Mouse (Mus musculus) limb, embryonic 14.5 days (tissue): ENCODE results near the gene Pum3. TPM values are rescaled to one million over a fixed set of nuclear protein-coding genes. Genes with fewer than 3 reads are reported as not detected.

Experiments
- ATAC-seq: fragments of 200-750 bp; cut with Nextera tagmentation; 2 replicates; pipeline ENCODE4 v1.8.0; 2017; ENCODE audit warnings: low read depth, moderate number of reproducible peaks, moderate TSS enrichment; ENCODE audit not compliant: low FRiP score
- DNase-seq: peaks from one replicate; pipeline ENCODE4 v3.0.0-alpha.2; 2015; ENCODE audit warnings: low spot score
- H3K27ac ChIP-seq: fragments of 300-500 bp; sonication (generic); replicated peaks from 2 replicates; pipeline ENCODE4 v1.5.1; 2014; ENCODE audit warnings: low read depth, mild to moderate bottlenecking, low read length, moderate library complexity, mixed read lengths
- H3K27me3 ChIP-seq: fragments of 300-500 bp; sonication (generic); 2 replicates; pipeline ENCODE4 v1.6.1; 2014; ENCODE audit warnings: low read length, mixed read lengths; ENCODE audit not compliant: control insufficient read depth, insufficient read depth
- H3K36me3 ChIP-seq: fragments of 300-500 bp; sonication (generic); 2 replicates; pipeline ENCODE4 v1.6.1; 2014; ENCODE audit warnings: mild to moderate bottlenecking, low read length, moderate library complexity, mixed read lengths; ENCODE audit not compliant: control insufficient read depth, insufficient read depth
- H3K4me1 ChIP-seq: fragments of 300-500 bp; sonication (generic); 2 replicates; pipeline ENCODE4 v1.6.1; 2014; ENCODE audit warnings: antibody characterized with exemption, low read length, mixed read lengths; ENCODE audit not compliant: control insufficient read depth, insufficient read depth
- H3K4me2 ChIP-seq: fragments of 300-500 bp; sonication (generic); replicated peaks from 2 replicates; pipeline ENCODE4 v1.6.1; 2014; ENCODE audit warnings: low read depth, mild to moderate bottlenecking, low read length, moderate library complexity; ENCODE audit not compliant: severe bottlenecking
- H3K4me3 ChIP-seq: fragments of 300-500 bp; sonication (generic); replicated peaks from 2 replicates; pipeline ENCODE4 v1.5.1; 2014; ENCODE audit warnings: low read length
- H3K9ac ChIP-seq: fragments of 300-500 bp; sonication (generic); 2 replicates; pipeline ENCODE4 v1.6.1; 2014; ENCODE audit warnings: mild to moderate bottlenecking, low read depth, low read length, moderate library complexity; ENCODE audit not compliant: severe bottlenecking
- H3K9me3 ChIP-seq: fragments of 300-500 bp; sonication (generic); 2 replicates; pipeline ENCODE4 v1.6.1; 2016; ENCODE audit warnings: low read length; ENCODE audit not compliant: control insufficient read depth
- POLR2A ChIP-seq: fragments of 200-500 bp; IDR thresholded peaks from 2 replicates; pipeline ENCODE4 v1.8.0; 2012; ENCODE audit warnings: inconsistent platforms, mild to moderate bottlenecking, moderate library complexity, borderline replicate concordance; ENCODE audit not compliant: insufficient read depth, insufficient read length; ENCODE audit errors: extremely low read depth
- WGBS: fragments of 180-500 bp; shearing (Covaris S2); extraction: QIAGEN DNeasy Blood & Tissue Kit; methylation state at CpG from one replicate; pipeline ENCODE4 v1.1.7; 2014; 5-methylcytosine and 5-hydroxymethylcytosine counted together
- polyA plus RNA-seq, 2 experiments: library from polyadenylated mRNA; depleted of rRNA in 1 of 2; stranded (reverse) in 1 of 2; unstranded in 1 of 2; fragments of >200 nt; fragmentation: Nextera tagmentation in 1 of 2; extraction: Ambion mirVana in 1 of 2; gene quantifications; 2 replicates each; pipeline versions ENCODE4 v1.2.1 to v1.2.3; 2012 to 2014

The Pum3 gene
- polyA plus RNA-seq, 2 experiments, result 30.6 to 64.2 TPM

- H3K4me2 ChIP-seq, result no peak overlapping the region
- no peak overlapping the region for H3K9ac ChIP-seq
- DNase-seq, result no peak
- H3K4me3 ChIP-seq, result no peak overlapping the region
- no peaks in the 10 kb centered on the region for H3K9me3 ChIP-seq
- H3K27me3 ChIP-seq, result no peaks in the 10 kb centered on the region
- no peak for ATAC-seq
- TF ChIP-seq POLR2A, result no peak
- H3K27ac ChIP-seq, result no peak overlapping the region
- H3K36me3 ChIP-seq, result peaks cover 47% of the 10 kb centered on the region
- H3K4me1 ChIP-seq, result no peaks in the 10 kb centered on the region
Observed at GRCm38 (mm10) chr19:27409782-27410181, 19.8 kb downstream of the Pum3 start.

- 97% methylated on average over 4 of the region's 4 CpGs for WGBS
- H3K27me3 ChIP-seq, result no peaks in the 10 kb centered on the region
- no peak overlapping the region for H3K4me2 ChIP-seq
- no peaks in the 10 kb centered on the region for H3K4me1 ChIP-seq
- H3K27ac ChIP-seq, result no peak overlapping the region
- no peak for TF ChIP-seq POLR2A
- H3K9ac ChIP-seq, result no peak overlapping the region
- no peaks in the 10 kb centered on the region for H3K9me3 ChIP-seq
- H3K4me3 ChIP-seq, result no peak overlapping the region
- H3K36me3 ChIP-seq, result peaks cover 43% of the 10 kb centered on the region
- ATAC-seq (no peak), DNase-seq (no peak)
Observed at GRCm38 (mm10) chr19:27409196-27409595, 20.4 kb downstream of the Pum3 start.

GRCm38 (mm10) chr19:27397797-27398196 is 31.8 kb downstream of the Pum3 start:
- Histone ChIP-seq H3K9ac (no peak overlapping the region), H3K4me1 (no peaks in the 10 kb centered on the region), H3K27me3 (no peaks in the 10 kb centered on the region), H3K27ac (no peak overlapping the region), H3K36me3 (peaks cover 65% of the 10 kb centered on the region), H3K4me3 (no peak overlapping the region), H3K9me3 (no peaks in the 10 kb centered on the region), H3K4me2 (no peak overlapping the region)
- ATAC-seq (no peak), DNase-seq (no peak)
- TF ChIP-seq POLR2A, result no peak
- WGBS, result 93% methylated on average over 9 of the region's 9 CpGs

- no peaks in the 10 kb centered on the region for H3K27me3 ChIP-seq
- 79% methylated on average over 5 of the region's 5 CpGs for WGBS
- no peak overlapping the region for H3K4me2 ChIP-seq
- TF ChIP-seq POLR2A, result no peak
- no peak for DNase-seq
- H3K4me1 ChIP-seq, result no peaks in the 10 kb centered on the region
- peaks cover 66% of the 10 kb centered on the region for H3K36me3 ChIP-seq
- no peaks in the 10 kb centered on the region for H3K9me3 ChIP-seq
- no peak overlapping the region for H3K4me3 ChIP-seq
- no peak for ATAC-seq
- H3K9ac ChIP-seq, result no peak overlapping the region
- H3K27ac ChIP-seq, result no peak overlapping the region
Observed at GRCm38 (mm10) chr19:27397223-27397622, 32.4 kb downstream of the Pum3 start.

GRCm38 (mm10) chr19:27396719-27397118 is 32.9 kb downstream of the Pum3 start:
- ATAC-seq (no peak), DNase-seq (no peak)
- no peaks in the 10 kb centered on the region for H3K4me1 ChIP-seq
- no peak overlapping the region for H3K4me3 ChIP-seq
- H3K4me2 ChIP-seq, result no peak overlapping the region
- 87% methylated on average over 2 of the region's 2 CpGs for WGBS
- H3K9ac ChIP-seq, result no peak overlapping the region
- H3K27me3 ChIP-seq, result no peaks in the 10 kb centered on the region
- peaks cover 66% of the 10 kb centered on the region for H3K36me3 ChIP-seq
- H3K9me3 ChIP-seq, result no peaks in the 10 kb centered on the region
- no peak overlapping the region for H3K27ac ChIP-seq
- no peak for TF ChIP-seq POLR2A

GRCm38 (mm10) chr19:27395936-27396335 is 33.7 kb downstream of the Pum3 start:
- TF ChIP-seq POLR2A, result no peak
- 95% methylated on average over 5 of the region's 5 CpGs for WGBS
- H3K4me3 ChIP-seq, result no peak overlapping the region

More at GRCm38 (mm10) chr19:27395936-27396335, 33.7 kb downstream of the Pum3 start:
- DNase-seq (no peak), ATAC-seq (no peak)
- Histone ChIP-seq H3K4me1 (no peaks in the 10 kb centered on the region), H3K9ac (no peak overlapping the region), H3K27me3 (no peaks in the 10 kb centered on the region), H3K9me3 (no peaks in the 10 kb centered on the region), H3K4me2 (no peak overlapping the region), H3K36me3 (peaks cover 69% of the 10 kb centered on the region), H3K27ac (no peak overlapping the region)
